Mouse (Mus musculus): Measurements from ENCODE around the gene Grin2b.
"Not testable (repeated sequence)": the region's sequence is repeated elsewhere in the genome, so short reads cannot be mapped to it uniquely, and the experiment has no call there.

Grin2b gene

DNA sequence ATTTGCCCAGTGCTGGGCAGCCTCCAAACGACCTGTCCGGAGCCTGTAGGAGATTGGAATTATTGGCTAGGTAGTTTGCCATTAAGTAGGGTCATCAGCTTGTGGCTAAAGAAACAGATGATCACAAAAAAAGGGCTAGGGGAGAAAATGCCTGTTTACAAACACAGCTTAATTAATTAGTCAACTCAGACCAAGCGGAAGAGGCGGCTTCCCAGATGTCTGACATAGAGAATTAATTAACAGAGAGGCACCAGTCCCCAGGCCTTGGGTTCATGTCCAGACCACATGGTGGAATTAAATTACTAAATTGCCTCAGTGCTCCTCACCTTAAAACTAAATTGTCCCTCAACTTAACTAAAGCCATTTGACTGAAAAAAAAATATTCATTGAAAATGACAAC lies 376.4 kb downstream of the Grin2b start:
- DNase-seq: peak; percentile 17

DNA sequence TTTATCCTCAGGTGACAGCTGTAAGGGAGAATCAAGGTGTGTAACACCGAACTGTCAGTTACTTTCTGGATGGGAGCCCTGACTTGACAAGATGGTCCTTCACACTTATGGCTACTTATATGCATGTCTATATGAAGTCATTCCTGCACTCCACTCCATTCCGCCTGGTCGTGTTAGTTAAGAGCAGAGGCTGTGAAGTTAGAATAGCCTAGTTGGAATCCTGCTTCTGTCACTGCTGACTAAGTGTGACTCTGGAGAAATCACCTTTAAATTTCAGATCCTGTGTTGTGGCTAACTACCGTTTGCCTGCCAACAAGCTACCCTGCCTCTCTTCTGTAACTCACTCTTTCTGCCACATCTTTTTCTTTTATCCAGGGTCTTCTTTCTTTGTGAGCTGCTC lies 381.9 kb downstream of the Grin2b start:
- DNase-seq: no peak

DNA sequence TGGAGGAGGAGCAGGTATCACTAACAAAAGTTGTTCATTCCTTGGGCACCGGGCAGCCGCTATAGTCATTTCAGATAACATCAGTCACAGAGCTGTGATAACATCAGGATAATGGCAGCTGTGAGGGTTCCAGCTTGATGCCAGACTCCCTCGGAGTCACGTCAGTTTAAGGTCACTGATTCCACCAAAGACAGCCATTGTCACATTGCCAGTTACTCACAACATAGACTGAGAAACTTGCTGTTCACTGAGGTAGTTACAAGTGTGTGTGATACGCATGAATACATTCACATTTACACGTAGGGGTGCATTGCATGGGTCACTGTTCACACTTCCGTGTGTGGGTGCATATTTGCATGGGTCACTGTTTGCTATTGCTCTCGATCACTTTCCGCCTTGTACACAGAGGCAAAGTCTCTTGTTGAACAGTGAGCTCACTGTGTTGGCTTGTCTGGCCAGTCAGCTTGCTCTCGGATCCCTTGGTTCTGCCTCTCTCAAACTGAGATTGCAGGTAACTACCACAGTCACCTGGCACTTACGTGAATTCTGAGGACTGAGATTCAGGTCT lies 383.6 kb downstream of the Grin2b start:
- no peak for DNase-seq

DNA sequence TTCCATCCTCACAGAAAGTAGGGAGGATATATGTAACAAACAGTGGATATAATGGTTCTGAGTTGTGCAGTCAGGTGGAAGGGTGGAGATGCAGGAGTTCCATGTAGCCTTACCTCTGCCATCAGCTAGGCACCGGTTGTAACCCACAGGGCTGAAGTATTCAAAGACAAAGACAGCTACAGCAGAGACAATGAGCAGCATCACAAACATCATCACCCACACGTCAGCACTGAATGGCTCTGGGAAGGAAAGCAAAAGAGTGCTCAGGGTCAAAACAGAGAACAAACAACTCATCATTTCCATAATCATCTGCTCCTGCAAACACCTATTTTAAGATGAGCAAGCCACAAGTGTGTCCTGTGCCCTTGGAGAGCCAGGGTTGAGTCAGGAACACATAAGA lies 398.6 kb downstream of the Grin2b start:
- DNase-seq: no peak

DNA sequence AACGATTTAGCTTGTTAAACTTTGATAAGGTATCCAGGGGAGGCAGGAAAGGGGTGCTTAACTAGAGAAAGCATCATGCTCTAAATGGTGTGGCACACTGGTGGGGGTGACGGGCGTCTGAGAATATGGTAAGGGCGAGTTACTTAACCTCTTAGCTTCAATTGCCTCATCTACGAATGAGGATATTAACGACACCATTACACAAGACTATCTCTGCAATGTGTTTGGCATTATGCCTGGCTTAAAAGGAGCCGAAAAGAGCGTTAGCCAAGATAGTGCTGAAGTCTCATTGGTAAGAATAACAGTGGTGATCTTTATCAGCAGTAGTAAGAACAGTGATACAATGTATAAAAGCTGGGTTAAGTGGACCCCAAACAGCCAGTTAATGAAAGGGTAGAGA lies 405.7 kb downstream of the Grin2b start:
- no peak for DNase-seq

DNA sequence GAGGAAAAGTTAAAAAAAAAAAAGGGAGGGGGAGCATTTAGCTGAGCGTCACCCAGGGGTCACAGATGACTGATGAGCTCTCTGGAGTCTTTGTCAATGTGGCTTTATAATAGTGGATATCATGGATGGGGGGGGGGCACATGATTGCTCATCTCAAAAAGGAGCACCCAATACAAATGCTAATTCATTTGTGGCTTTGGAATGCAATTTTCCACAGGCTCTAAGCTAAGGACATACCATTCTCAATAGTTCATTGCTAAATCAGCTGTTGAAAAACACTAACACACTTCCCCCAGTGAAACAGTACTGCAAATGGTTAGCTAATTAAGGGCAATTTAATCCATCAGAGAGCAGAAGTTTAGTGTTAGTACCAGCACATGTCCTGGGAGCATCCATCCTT lies 414.6 kb downstream of the Grin2b start:
- DNase-seq: no peak

DNA sequence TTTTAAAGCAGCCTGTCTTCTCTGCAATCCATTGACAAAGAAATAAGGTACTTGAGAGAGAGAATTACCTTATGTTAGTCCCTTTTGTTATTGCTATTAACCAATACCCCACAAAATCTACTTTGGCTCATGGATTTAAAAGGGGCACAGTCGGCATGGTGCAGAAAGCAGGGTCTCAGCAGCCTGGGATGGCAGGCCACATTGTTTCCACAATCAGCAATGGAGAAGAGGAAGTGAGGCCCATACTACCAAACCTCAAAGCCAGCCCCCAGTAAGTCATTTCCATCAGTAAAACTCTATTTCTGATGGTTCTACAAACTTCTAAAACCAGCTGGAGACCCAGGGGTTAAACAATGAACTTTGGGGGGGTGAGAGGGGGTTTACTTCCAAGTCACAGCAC lies 417.2 kb downstream of the Grin2b start:
- peak; percentile 71 for DNase-seq

DNA sequence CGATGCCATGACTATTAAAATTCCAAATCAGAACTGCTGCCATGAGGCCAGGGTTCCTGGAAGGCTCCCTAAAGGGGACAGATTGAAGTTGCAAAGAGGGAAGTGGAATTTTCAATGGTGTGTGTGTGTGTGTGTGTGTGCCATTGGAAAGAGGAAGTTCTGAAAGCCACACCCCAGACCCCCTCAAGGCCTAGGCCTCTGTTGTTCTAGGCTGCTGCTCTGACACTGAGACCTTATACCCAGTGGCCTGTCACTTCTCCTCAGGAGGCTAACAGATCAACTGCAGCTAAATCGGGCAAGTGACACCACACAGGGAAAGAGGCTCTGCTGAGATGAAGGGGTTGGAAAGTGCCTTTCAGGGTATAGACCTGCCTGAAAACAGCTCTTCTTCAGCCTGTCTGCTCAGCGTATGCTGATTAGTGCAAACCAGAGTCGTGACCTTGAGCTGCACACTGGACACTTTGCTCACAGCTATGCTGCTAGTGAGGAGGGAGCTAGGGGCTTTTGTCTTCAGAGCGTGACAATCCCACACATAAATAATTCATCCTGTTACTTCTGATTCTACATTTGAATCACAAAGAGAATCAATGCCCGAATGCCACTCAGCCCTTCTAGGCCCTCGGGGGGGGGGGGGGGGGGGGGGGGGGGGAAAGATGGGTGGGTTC lies 424.8 kb downstream of the Grin2b start:
- DNase-seq: no peak

DNA sequence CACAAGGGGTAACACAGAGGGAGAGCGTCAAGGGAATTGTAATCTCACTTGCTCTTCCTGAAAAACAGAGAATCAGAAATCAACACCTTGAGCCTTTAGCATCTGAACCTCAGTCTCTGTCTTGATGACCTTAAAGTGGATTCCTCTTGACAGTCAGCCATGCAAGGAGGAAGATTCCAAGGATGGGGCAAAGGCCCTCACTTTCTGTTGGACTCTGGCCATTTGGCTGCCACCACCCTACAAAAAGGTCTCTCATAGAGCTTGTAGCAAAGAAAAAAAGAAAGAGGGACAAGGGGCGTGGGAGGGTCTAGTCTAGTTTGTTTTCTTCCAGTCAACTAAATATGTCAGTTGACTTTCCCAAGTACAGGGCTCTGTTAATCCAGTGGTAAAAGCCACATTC lies 427.7 kb downstream of the Grin2b start:
- DNase-seq: no peak

DNA sequence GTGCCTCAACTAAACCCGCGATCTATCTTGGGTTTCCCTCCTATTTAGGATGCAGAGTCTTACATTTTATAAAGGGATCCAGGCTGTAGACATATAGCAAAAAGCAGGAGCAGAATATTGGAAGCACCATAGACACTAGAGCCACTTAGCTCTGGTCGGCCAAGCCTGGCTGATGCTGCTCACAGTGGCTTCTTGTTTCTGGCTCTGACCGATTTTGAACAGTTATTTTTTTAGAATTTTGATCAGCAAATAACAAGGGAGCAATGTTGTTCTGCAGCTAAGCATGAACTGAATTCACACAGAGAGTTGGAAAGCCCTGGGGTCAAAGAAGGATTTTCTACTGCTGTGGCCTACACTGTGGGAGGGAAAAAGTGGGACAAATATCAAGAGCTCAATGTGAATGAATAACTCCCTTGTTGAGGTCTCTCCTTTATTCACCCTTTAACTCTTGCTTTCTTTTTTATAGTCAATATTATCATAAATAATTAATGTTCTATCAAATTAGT lies 439.0 kb downstream of the Grin2b start:
- peak; percentile 70 for DNase-seq

DNA sequence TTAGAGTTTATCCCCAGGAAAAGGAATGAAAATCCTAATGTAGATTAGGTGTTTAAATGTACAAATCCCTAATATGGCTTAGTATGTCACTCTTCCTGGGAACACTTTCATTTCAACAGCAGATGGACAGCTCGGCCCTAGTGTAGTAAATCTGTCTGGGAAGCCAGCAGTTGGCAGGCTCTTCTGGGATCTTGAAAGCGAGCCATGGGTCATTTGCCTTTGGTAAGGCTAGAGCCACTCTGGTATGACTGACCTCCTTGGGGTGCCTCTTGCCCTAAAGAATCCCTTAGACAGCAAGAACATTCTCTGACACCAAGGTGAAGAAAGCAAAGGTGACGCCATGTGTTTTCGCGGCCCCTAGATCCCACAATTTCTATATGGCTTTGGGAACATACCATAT lies 446.2 kb downstream of the Grin2b start:
- DNase-seq: peak; percentile 57

DNA sequence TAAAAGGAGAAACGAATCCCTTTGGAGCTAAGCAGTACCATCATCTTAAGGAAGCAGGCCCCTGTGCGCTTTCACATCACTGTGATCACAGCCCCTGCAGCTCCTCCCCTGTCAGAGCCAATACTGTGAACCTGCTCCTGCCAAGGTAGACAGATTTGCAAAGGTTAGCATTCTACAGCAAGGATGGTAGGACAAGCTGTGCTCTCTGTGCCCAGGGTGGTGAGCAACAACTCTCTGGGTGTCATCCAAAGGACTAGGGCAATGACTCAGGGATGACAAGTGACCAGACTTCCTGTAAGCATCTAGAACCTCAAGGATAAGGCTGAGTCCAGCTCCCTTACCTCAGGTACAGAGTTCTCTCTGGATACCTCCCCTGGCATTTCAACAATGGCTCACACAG lies 451.6 kb downstream of the Grin2b start:
- peak; percentile 56 for DNase-seq

DNA sequence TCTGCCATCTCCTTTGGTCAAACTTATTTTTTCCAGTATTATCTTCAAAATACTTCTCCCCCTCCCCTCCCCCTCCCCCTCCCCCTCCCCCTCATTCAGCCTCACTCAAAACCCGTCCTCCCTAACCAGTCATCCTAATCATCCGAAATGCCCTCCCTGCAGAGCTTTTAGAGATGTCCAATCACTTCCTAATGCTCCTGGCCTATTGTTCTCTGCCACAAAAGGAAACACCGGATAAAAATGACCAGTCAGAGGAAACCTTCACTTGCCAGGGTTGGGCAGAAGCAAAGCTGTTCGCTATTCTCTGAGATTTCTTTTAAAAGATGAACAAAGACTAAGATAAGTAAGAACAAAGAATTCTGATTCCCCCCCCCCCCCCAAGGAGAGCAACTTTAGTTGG lies 458.4 kb downstream of the Grin2b start:
- peak; percentile 27 for DNase-seq

DNA sequence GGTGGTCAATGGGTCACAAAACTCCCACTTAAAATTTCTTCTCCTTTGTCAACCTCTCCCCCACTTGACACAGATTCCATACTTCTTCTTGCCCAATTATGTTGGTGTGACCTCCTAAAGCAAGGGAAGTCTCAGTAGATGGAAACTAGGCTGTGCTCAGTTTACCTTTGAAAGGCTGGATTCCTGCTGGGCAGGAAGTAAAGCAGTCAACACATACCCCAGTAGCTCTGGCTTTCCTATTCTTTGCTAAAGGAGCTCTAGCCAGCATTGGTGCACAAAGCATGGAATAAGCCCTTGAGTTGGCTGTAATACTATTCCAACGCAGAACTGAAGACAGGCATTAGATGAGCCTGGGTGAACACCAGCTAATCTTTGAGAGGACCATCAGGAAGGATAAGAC lies 459.1 kb downstream of the Grin2b start:
- no peak for DNase-seq

DNA sequence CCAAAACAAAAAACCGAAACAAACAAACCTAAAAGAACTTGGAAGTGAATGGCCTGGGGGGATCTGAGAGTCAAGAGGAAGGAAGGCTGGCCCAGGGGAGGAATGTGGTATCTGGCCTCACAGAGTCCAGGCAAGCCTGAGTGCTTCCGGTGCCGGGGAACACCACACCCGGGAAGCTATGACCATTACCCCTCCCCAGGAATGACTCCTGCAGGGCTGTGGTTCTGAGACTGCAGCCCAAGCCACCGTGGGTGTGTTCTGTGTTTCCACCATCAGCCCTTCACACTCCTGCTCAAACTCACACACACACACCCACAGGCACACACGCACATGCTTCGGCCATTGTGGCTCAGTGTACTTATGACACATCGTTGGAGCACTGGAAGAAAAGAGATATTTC lies 459.6 kb downstream of the Grin2b start:
- DNase-seq: peak; percentile 78

DNA sequence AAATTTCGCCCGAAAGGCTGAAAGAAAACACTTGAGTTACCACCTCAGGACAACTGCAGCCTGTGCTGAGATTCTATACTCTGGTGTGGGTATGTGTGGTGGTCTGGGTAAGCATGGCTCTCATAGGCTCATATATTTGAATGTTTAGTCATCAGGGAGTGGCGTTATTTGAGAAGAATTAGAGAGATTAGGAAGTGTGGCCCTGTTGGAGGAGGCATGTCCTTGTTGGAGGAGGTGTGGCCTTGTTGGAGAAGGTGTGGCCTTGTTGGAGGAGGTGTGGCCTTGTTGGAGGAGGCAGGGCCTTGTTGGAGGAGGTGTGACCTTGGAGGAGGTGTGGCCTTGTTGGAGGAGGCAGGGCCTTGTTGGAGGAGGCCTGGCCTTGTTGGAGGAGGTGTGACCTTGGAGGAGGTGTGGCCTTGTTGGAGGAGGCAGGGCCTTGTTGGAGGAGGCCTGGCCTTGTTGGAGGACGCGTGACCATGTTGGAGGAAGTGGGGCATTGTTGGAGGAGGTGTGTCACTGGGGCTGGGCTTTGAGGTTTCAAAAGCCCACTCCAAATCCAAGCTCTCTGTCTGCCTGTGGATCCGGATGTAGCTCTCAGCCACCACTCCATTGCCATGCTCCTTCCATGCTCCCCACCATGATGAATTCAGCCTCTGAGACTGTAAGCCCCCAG lies 466.3 kb downstream of the Grin2b start:
- peak; percentile 74 for DNase-seq

DNA sequence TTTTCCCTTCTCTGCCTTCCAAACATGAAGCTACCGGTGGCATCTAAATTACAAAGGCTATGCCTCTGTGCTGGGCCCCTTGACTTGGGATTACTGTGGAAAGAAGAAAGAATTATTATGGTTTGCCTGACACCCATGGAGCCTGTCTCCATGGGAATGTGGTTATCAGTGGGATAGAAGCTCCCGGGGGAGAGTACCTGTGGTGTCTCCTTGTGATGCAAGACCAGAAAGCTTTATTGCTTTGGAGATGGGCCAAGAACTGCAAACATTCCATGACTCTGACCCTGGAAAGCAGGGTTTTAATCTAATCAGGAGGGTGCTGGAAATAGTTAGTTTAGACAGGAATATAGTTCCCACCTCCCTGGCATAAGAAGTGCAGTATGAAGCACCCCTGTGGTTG lies 469.7 kb downstream of the Grin2b start:
- DNase-seq: peak; percentile 76

DNA sequence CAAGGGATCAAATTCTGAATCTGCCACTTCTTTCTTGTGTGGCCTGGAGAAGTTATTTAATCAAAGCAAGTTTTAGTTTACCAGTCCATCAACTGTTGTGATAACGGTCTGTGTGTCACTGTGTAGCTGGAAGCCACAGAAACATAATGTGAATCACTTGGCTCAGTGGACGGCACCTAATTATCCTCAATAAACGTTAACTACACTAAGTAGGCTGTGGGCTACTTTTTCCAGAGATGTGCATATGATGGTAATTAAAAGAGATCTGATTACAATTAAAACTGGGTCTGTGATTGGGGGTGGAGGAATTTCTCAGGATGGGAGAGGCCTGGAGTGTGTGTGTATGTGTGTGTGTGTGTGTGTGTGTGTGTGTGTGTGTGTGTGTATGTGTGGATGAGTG lies 471.9 kb downstream of the Grin2b start:
- DNase-seq: no peak

DNA sequence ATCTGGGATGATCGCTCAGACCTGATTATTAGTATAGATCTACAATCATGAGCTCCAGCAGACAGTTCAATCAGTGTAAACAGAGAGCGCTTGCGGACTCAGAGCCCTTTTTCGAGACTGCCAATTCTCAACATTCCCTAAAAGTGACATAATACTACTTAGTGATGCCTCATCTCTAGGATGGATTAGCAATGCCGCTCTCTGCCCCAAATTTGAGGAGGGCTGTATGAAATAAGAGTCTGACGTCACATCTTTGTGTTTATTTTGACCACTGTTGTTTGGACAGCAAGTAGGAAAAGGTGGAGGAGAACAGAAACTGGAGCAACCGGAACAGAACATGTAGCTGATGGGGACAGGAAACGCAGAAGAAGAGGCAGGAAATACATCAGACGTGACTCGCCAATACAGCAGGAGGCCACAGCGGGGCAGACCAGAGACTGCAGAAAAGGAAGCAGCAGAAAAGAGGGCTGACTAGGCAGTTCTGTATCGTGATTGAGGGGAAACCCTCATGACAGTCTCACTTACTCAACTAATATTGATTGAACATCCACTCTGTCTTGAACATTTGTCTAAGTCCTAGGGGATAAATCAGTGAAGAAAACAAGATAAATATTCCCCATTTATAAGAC lies 472.5 kb downstream of the Grin2b start:
- DNase-seq: peak; percentile 82

DNA sequence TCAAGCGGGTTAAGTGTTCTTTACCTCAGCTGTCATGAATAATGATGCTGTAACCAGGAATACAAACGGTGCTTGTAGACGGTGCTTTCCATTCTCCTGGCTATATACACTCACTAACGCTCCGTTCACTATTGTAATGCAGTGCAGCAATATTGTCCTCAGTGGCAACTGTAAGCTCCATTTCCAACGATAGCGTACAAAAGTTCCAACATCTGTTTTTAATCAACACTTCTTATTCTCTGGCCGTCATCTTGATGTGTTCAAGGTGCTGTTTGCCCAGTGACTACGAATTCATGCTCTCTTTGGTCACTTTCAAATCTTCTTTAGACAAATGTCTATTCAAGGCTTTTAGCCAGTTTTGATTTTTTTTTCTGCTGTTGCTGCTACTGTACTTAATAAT lies 480.8 kb downstream of the Grin2b start:
- DNase-seq: no peak

DNA sequence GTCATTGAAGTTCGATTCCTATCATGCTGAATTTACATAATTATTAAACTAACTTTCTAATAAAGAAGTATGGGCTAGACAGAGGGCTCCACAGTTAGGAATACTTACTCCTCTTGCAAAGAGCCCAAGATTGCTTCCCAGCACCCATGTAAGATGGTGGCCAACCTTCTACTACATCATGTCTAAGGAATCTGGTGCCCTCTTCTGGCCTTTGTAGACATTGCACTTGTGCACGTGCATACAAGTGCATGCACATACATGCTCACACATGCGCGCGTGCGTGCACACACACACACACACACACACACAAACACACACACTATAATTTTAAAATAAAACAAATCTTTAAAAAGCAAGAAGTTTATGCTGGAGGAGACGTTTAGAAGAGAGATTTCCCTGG lies 481.8 kb downstream of the Grin2b start:
- DNase-seq: no peak

DNA sequence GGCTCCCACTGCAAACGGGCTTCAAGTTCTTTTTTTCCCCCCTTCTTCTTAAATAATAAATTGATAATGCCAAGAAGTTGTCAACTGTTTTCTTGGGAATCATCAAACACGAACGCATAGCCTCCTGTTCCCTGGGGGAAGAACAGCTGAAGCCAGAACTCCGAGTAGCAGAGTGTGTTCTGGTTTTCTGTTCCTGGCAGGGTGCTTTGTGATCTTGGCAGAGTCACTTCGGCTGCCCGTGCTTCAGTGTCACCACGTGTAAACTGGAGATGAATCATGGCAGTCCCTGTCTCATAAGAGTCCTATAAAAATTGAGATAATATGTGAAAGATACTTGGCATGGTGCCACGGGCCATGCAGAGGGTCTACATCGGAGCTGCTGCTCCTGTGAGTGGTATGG lies 485.4 kb downstream of the Grin2b start:
- DNase-seq: no peak

DNA sequence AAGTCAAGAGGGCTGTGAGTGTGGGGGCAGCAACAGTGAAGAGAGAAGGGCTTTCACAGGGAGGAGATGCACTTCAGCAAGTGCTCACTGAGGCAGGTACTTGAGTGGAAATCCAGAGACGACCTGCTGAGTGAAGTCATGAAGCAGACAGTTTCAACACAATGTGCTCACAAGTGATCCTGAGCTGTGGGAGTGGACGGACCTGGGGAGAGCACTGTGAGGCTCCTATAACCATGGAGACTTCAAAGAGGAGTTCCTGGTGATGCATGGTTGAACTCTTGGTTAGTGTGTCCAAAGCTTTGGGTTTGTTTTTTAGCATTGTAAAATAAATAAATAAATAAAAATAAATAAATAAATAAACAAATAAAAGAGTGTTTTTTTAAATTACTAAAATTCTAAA lies 489.1 kb downstream of the Grin2b start:
- no peak for DNase-seq

DNA sequence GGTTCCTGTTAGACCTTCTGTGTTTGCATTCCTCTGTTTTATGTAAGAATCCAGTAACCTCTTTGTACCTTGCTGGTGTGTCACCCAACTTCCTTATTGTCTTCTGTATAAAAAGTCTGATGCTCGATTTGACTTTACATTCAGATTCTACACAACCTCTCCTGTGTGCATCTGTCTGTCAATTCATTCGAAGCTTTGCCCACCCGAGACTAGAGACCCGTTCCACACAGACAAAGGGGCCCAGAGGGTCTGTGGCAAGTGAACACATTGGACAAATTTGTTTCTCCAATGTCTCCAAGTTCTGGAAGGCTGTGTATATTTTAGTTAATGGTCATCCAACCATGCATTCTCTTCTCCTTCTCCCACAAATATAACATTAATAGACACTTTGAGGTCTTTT lies 491.9 kb downstream of the Grin2b start:
- not testable (repeated sequence) for DNase-seq

Measured in heart, adult 11 months (tissue).